Mouse (Mus musculus) liver, embryonic 11.5 days (tissue): ENCODE measurements around the gene 1110017D15Rik. TPM values are rescaled to one million over a fixed set of nuclear protein-coding genes. Genes with fewer than 3 reads are reported as not detected.

Source experiments
- ATAC-seq: fragments of 200-750 bp; cut with Nextera tagmentation; replicated peaks from 2 replicates; pipeline ENCODE4 v1.8.0; 2017; ENCODE audit warnings: moderate number of reproducible peaks, mild to moderate bottlenecking, moderate TSS enrichment, moderate library complexity; ENCODE audit not compliant: low FRiP score
- DNase-seq: peaks from one replicate; pipeline ENCODE4 v3.0.0-alpha.2; 2017; ENCODE audit warnings: low spot score
- H3K27ac ChIP-seq: fragments of 300-500 bp; sonication (generic); 2 replicates; pipeline ENCODE4 v1.5.1; 2014; ENCODE audit warnings: mild to moderate bottlenecking, low read depth, low read length, control low read depth
- H3K27me3 ChIP-seq: fragments of 300-500 bp; sonication (generic); replicated peaks from 2 replicates; pipeline ENCODE4 v1.6.1; 2014; ENCODE audit warnings: low read length, mixed read lengths; ENCODE audit not compliant: control insufficient read depth, insufficient read depth
- H3K36me3 ChIP-seq: fragments of 300-500 bp; sonication (generic); 2 replicates; pipeline ENCODE4 v1.6.1; 2014; ENCODE audit warnings: mild to moderate bottlenecking, low read length, moderate library complexity, mixed read lengths; ENCODE audit not compliant: control insufficient read depth, insufficient read depth
- H3K4me1 ChIP-seq: fragments of 300-500 bp; sonication (generic); replicated peaks from 2 replicates; pipeline ENCODE4 v1.6.1; 2014; ENCODE audit warnings: low read length, mixed read lengths; ENCODE audit not compliant: control insufficient read depth, insufficient read depth
- H3K4me2 ChIP-seq: fragments of 300-500 bp; sonication (generic); 2 replicates; pipeline ENCODE4 v1.6.1; 2014; ENCODE audit warnings: mild to moderate bottlenecking, control low read depth, moderate library complexity
- H3K4me3 ChIP-seq: fragments of 300-500 bp; sonication (generic); 2 replicates; pipeline ENCODE4 v1.5.1; 2014; ENCODE audit warnings: low read depth, low read length, control low read depth
- H3K9ac ChIP-seq: fragments of 300-500 bp; sonication (generic); 2 replicates; pipeline ENCODE4 v1.6.1; 2014; ENCODE audit warnings: low read depth, low read length, control low read depth
- H3K9me3 ChIP-seq: fragments of 300-500 bp; sonication (generic); 2 replicates; pipeline ENCODE4 v1.6.1; 2016; ENCODE audit warnings: low read length, inconsistent platforms, mixed read lengths; ENCODE audit not compliant: control insufficient read depth
- WGBS: fragments of 180-500 bp; shearing (Covaris S2); extraction: QIAGEN DNeasy Blood & Tissue Kit; methylation state at CpG from one replicate; pipeline ENCODE4 v1.1.7; 2014; 5-methylcytosine and 5-hydroxymethylcytosine counted together
- polyA plus RNA-seq: library from polyadenylated mRNA; unstranded; fragments of >200 nt; fragmentation: Nextera tagmentation; extraction: Ambion mirVana; gene quantifications from 2 replicates; pipeline ENCODE4 v1.2.1, GENCODE M21; 2014

Gene 1110017D15Rik
- polyA plus RNA-seq, 1 experiment from 2014 or later, result 0.43 TPM

DNA sequence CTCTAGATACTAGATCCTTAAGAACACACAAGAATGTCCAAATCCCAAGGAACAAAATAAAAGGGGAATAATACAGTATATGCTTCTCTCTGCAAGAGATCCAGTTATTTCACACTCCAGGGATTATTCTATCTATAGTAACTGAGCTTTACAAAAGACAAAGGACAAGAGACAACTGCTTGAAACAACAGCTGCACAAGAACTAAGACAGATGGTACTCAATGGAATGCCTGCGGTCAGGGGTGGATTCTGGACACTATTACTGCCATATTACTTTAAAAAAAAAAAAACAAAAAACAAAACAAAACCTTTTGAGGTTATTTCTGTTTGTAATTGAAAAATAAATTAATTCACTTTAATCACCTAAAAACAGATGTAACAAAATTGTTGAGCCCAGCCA is 56.4 kb downstream of the 1110017D15Rik start:
- H3K27ac ChIP-seq, result no peak overlapping the region
- no peak overlapping the region for H3K4me3 ChIP-seq
- 0 out of 2 replicates have a peak, but pooled peaks cover 3% of the 10 kb centered on the region for H3K4me1 ChIP-seq
- no peaks in the 10 kb centered on the region for H3K9me3 ChIP-seq
- no peak overlapping the region for H3K4me2 ChIP-seq
- H3K36me3 ChIP-seq, result peaks cover 4% of the 10 kb centered on the region; the same call in 1 of the 2 replicates
- WGBS, result 100% methylated on average over 1 of the region's 1 CpGs
- H3K9ac ChIP-seq, result no peak overlapping the region
- H3K27me3 ChIP-seq, result no peaks in the 10 kb centered on the region
- DNase-seq (no peak), ATAC-seq (no peak)

Other genes starting within 250 kb of the 1110017D15Rik start
- gene Ubap2, start 242.2 kb downstream of the 1110017D15Rik start, polyA plus RNA-seq, result 82.8 and 85.6 TPM in 2 replicates
- 50.8 and 53.4 TPM in 2 replicates for gene Dcaf12, start 202.4 kb downstream of the 1110017D15Rik start, polyA plus RNA-seq
- gene Ubap1, start 168.3 kb downstream of the 1110017D15Rik start, polyA plus RNA-seq, result 37.1 and 38.3 TPM in 2 replicates
- gene Kif24, start 52.4 kb downstream of the 1110017D15Rik start, polyA plus RNA-seq, result 6.2 and 8.6 TPM in 2 replicates
- gene Nudt2, start 52.2 kb downstream of the 1110017D15Rik start, polyA plus RNA-seq, result 45.5 and 49.0 TPM in 2 replicates
- gene AI464131, start 14.3 kb downstream of the 1110017D15Rik start, polyA plus RNA-seq, result 1.5 TPM in 2 replicates
- 1.4 and 2.0 TPM in 2 replicates for gene Fam219a, start 52.2 kb upstream of the 1110017D15Rik start, polyA plus RNA-seq
- gene Dnaic1, start 52.4 kb upstream of the 1110017D15Rik start, polyA plus RNA-seq, result 1.6 TPM in 2 replicates
- gene Enho, start 123.0 kb upstream of the 1110017D15Rik start, polyA plus RNA-seq, result 3.7 and 3.8 TPM in 2 replicates
- 5.2 and 6.0 TPM in 2 replicates for gene Cntfr, start 179.8 kb upstream of the 1110017D15Rik start, polyA plus RNA-seq
- 66.8 and 72.9 TPM in 2 replicates for gene Il11ra1, start 182.7 kb upstream of the 1110017D15Rik start, polyA plus RNA-seq
- 67.8 and 71.2 TPM in 2 replicates for gene Rpp25l, start 196.2 kb upstream of the 1110017D15Rik start, polyA plus RNA-seq
- gene Dctn3, start 205.8 kb upstream of the 1110017D15Rik start, polyA plus RNA-seq, result 107 and 118 TPM in 2 replicates
- gene Arid3c, start 213.8 kb upstream of the 1110017D15Rik start, polyA plus RNA-seq, result not detected in 2 replicates
- 40.7 and 45.8 TPM in 2 replicates for gene Galt, start 237.9 kb upstream of the 1110017D15Rik start, polyA plus RNA-seq
- 87.5 and 90.5 TPM in 2 replicates for gene Sigmar1, start 238.8 kb upstream of the 1110017D15Rik start, polyA plus RNA-seq